Mouse (Mus musculus) heart, postnatal 0 days (tissue): Measurements from ENCODE around the gene Tnxb.

Source experiments
- CTCF ChIP-seq: IDR thresholded peaks from 2 replicates; pipeline ENCODE4 v1.5.1; 2016; ENCODE audit warnings: antibody characterized with exemption, control low read depth, low read depth
- EP300 ChIP-seq: IDR thresholded peaks from 2 replicates; pipeline ENCODE4 v1.6.1; 2016; ENCODE audit warnings: antibody characterized with exemption, low read depth

- TF ChIP-seq CTCF: no peak
- no peak for TF ChIP-seq EP300
Observed at GRCm38 (mm10) chr17:34700671-34701071, 30.3 kb downstream of the Tnxb start.
